Mouse (Mus musculus): Measurements from ENCODE around the gene Tmem219. TPM values are rescaled to one million over a fixed set of nuclear protein-coding genes. Genes with fewer than 3 reads are reported as not detected.
"Not testable (repeated sequence)": the region's sequence is repeated elsewhere in the genome, so short reads cannot be mapped to it uniquely, and the experiment has no call there.

Gene Tmem219
- polyA plus RNA-seq, 1 experiment from 2014 or later = 34.1 TPM

- Histone ChIP-seq H3K4me2 (ENCODE audit: low read depth, low read length) (no peak overlapping the region), H3K27me3 (ENCODE audit: control insufficient read depth, insufficient read depth, low read length) (no peaks in the 10 kb centered on the region), H3K36me3 (ENCODE audit: control insufficient read depth, insufficient read depth, low read length) (no peaks in the 10 kb centered on the region), H3K27ac (ENCODE audit: low read length) (no peak overlapping the region), H3K4me1 (ENCODE audit: control insufficient read depth, insufficient read depth, low read length) (no peaks in the 10 kb centered on the region), H3K4me3 (replicated peaks; ENCODE audit: low read length) (no peak overlapping the region), H3K9me3 (replicated peaks; ENCODE audit: control insufficient read depth, low read length) (no peaks in the 10 kb centered on the region), H3K9ac (ENCODE audit: low read length) (no peak overlapping the region)
- 66% methylated on average over 3 of the region's 3 CpGs for WGBS
- ATAC-seq (ENCODE audit: insufficient read depth, low FRiP score) = no peak
Observed at GRCm38 (mm10) chr7:126905590-126905989, 17.1 kb downstream of the Tmem219 start.

- not testable (repeated sequence) for H3K4me2 ChIP-seq (ENCODE audit: low read depth, low read length); H3K9ac ChIP-seq (ENCODE audit: low read length); H3K36me3 ChIP-seq (ENCODE audit: control insufficient read depth, insufficient read depth, low read length); H3K27ac ChIP-seq (ENCODE audit: low read length); H3K4me3 ChIP-seq (replicated peaks; ENCODE audit: low read length); ATAC-seq (ENCODE audit: insufficient read depth, low FRiP score); H3K27me3 ChIP-seq (ENCODE audit: control insufficient read depth, insufficient read depth, low read length); H3K9me3 ChIP-seq (replicated peaks; ENCODE audit: control insufficient read depth, low read length)
- WGBS = 95% methylated on average over 7 of the region's 9 CpGs
- peaks cover 15% of the 10 kb centered on the region for H3K4me1 ChIP-seq (ENCODE audit: control insufficient read depth, insufficient read depth, low read length)
Observed at GRCm38 (mm10) chr7:126899781-126900180, 22.9 kb downstream of the Tmem219 start.

- Histone ChIP-seq H3K4me1 (ENCODE audit: control insufficient read depth, insufficient read depth, low read length) (peaks cover 15% of the 10 kb centered on the region), H3K4me3 (replicated peaks; ENCODE audit: low read length) (peak overlapping the region; percentile 69), H3K4me2 (ENCODE audit: low read depth, low read length) (peak overlapping the region; percentile 82), H3K9ac (ENCODE audit: low read length) (peak overlapping the region; percentile 86), H3K36me3 (ENCODE audit: control insufficient read depth, insufficient read depth, low read length) (no peaks in the 10 kb centered on the region), H3K27me3 (ENCODE audit: control insufficient read depth, insufficient read depth, low read length) (no peaks in the 10 kb centered on the region), H3K9me3 (replicated peaks; ENCODE audit: control insufficient read depth, low read length) (no peaks in the 10 kb centered on the region), H3K27ac (ENCODE audit: low read length) (peak overlapping the region; percentile 78)
- 11% methylated on average over 37 of the region's 37 CpGs for WGBS
- peak; percentile 98 for ATAC-seq (ENCODE audit: insufficient read depth, low FRiP score)
Observed at GRCm38 (mm10) chr7:126898102-126898990, 24.4 kb downstream of the Tmem219 start.

GRCm38 (mm10) chr7:126897390-126898101, 25.2 kb downstream of the Tmem219 start:
- H3K4me1 ChIP-seq (ENCODE audit: control insufficient read depth, insufficient read depth, low read length) = peaks cover 15% of the 10 kb centered on the region
- H3K4me2 ChIP-seq (ENCODE audit: low read depth, low read length) = peak overlapping the region; percentile 82

GRCm38 (mm10) chr7:126896912-126897311, 25.8 kb downstream of the Tmem219 start:
- H3K4me3 ChIP-seq (replicated peaks; ENCODE audit: low read length) = no peak overlapping the region; the same call in 1 of the 2 replicates
- no peaks in the 10 kb centered on the region for H3K27me3 ChIP-seq (ENCODE audit: control insufficient read depth, insufficient read depth, low read length)
- H3K9me3 ChIP-seq (replicated peaks; ENCODE audit: control insufficient read depth, low read length) = no peaks in the 10 kb centered on the region
- ATAC-seq (ENCODE audit: insufficient read depth, low FRiP score) = no peak
- no peaks in the 10 kb centered on the region for H3K36me3 ChIP-seq (ENCODE audit: control insufficient read depth, insufficient read depth, low read length)
- no peak overlapping the region for H3K9ac ChIP-seq (ENCODE audit: low read length)
- peaks cover 15% of the 10 kb centered on the region for H3K4me1 ChIP-seq (ENCODE audit: control insufficient read depth, insufficient read depth, low read length)
- H3K27ac ChIP-seq (ENCODE audit: low read length) = peak overlapping the region; percentile 34
- WGBS = 80% methylated on average over 5 of the region's 5 CpGs
- peak overlapping the region; percentile 82 for H3K4me2 ChIP-seq (ENCODE audit: low read depth, low read length)

More at GRCm38 (mm10) chr7:126897390-126898101, 25.2 kb downstream of the Tmem219 start:
- H3K27ac ChIP-seq (ENCODE audit: low read length) = peak overlapping the region; percentile 78
- H3K9me3 ChIP-seq (replicated peaks; ENCODE audit: control insufficient read depth, low read length) = no peaks in the 10 kb centered on the region
- peak overlapping the region; percentile 86 for H3K9ac ChIP-seq (ENCODE audit: low read length)
- no peak for ATAC-seq (ENCODE audit: insufficient read depth, low FRiP score)
- no peaks in the 10 kb centered on the region for H3K36me3 ChIP-seq (ENCODE audit: control insufficient read depth, insufficient read depth, low read length)
- H3K4me3 ChIP-seq (replicated peaks; ENCODE audit: low read length) = peak overlapping the region; percentile 69
- no peaks in the 10 kb centered on the region for H3K27me3 ChIP-seq (ENCODE audit: control insufficient read depth, insufficient read depth, low read length)
- 17% methylated on average over 16 of the region's 16 CpGs for WGBS

GRCm38 (mm10) chr7:126888852-126889251, 33.9 kb downstream of the Tmem219 start:
- H3K27ac ChIP-seq (ENCODE audit: low read length) = no peak overlapping the region
- no peaks in the 10 kb centered on the region for H3K9me3 ChIP-seq (replicated peaks; ENCODE audit: control insufficient read depth, low read length)
- 42% methylated on average over 7 of the region's 7 CpGs for WGBS
- H3K36me3 ChIP-seq (ENCODE audit: control insufficient read depth, insufficient read depth, low read length) = no peaks in the 10 kb centered on the region
- no peak for ATAC-seq (ENCODE audit: insufficient read depth, low FRiP score)
- no peak overlapping the region for H3K4me2 ChIP-seq (ENCODE audit: low read depth, low read length)
- no peak overlapping the region for H3K4me3 ChIP-seq (replicated peaks; ENCODE audit: low read length)
- H3K4me1 ChIP-seq (ENCODE audit: control insufficient read depth, insufficient read depth, low read length) = no peaks in the 10 kb centered on the region
- H3K9ac ChIP-seq (ENCODE audit: low read length) = no peak overlapping the region
- no peaks in the 10 kb centered on the region for H3K27me3 ChIP-seq (ENCODE audit: control insufficient read depth, insufficient read depth, low read length)

GRCm38 (mm10) chr7:126887281-126887680, 35.4 kb downstream of the Tmem219 start:
- Histone ChIP-seq H3K9ac (ENCODE audit: low read length) (no peak overlapping the region), H3K27me3 (ENCODE audit: control insufficient read depth, insufficient read depth, low read length) (no peaks in the 10 kb centered on the region), H3K4me3 (replicated peaks; ENCODE audit: low read length) (no peak overlapping the region), H3K27ac (ENCODE audit: low read length) (no peak overlapping the region), H3K9me3 (replicated peaks; ENCODE audit: control insufficient read depth, low read length) (no peaks in the 10 kb centered on the region), H3K4me2 (ENCODE audit: low read depth, low read length) (no peak overlapping the region), H3K4me1 (ENCODE audit: control insufficient read depth, insufficient read depth, low read length) (peaks cover 13% of the 10 kb centered on the region), H3K36me3 (ENCODE audit: control insufficient read depth, insufficient read depth, low read length) (no peaks in the 10 kb centered on the region)
- 56% methylated on average over 5 of the region's 5 CpGs for WGBS
- ATAC-seq (ENCODE audit: insufficient read depth, low FRiP score) = no peak

- WGBS = under 1% methylated on average over 56 of the region's 56 CpGs
- Histone ChIP-seq H3K27me3 (ENCODE audit: control insufficient read depth, insufficient read depth, low read length) (no peaks in the 10 kb centered on the region), H3K4me2 (ENCODE audit: low read depth, low read length) (peak within 1 kb of the TSS; percentile 95), H3K4me3 (replicated peaks; ENCODE audit: low read length) (peak within 1 kb of the TSS; percentile 88), H3K27ac (ENCODE audit: low read length) (peak within 1 kb of the TSS; percentile 94), H3K9ac (ENCODE audit: low read length) (peak within 1 kb of the TSS; percentile 92), H3K9me3 (replicated peaks; ENCODE audit: control insufficient read depth, low read length) (no peaks in the 10 kb centered on the region), H3K4me1 (ENCODE audit: control insufficient read depth, insufficient read depth, low read length) (peaks cover 21% of the 10 kb centered on the region), H3K36me3 (ENCODE audit: control insufficient read depth, insufficient read depth, low read length) (no peaks in the 10 kb centered on the region; the same call in 1 of the 2 replicates)
- ATAC-seq (ENCODE audit: insufficient read depth, low FRiP score) = peak; percentile 99
Observed at GRCm38 (mm10) chr7:126884286-126885164, 38.2 kb downstream of the Tmem219 start, which contains the start of gene Taok2. Gene Taok2 (minus strand): TSS chr7:126884703.

All from stomach, embryonic 16.5 days (tissue).